Mouse (Mus musculus) kidney, embryonic 14.5 days (tissue): Measurements from ENCODE around the gene Pheta1. TPM values are rescaled to one million over a fixed set of nuclear protein-coding genes. Genes with fewer than 3 reads are reported as not detected.

Experiments
- ATAC-seq: fragments of 200-750 bp; cut with Nextera tagmentation; 2 replicates; pipeline ENCODE4 v1.8.0; 2017; ENCODE audit warnings: moderate number of reproducible peaks, mild to moderate bottlenecking, moderate TSS enrichment, moderate library complexity; ENCODE audit not compliant: low FRiP score, low TSS enrichment
- H3K27ac ChIP-seq: fragments of 300-500 bp; sonication (generic); 2 replicates; pipeline ENCODE4 v1.5.1; 2014; ENCODE audit warnings: low read depth, mild to moderate bottlenecking, low read length, moderate library complexity, mixed read lengths
- H3K27me3 ChIP-seq: fragments of 300-500 bp; sonication (generic); 2 replicates; pipeline ENCODE4 v1.6.1; 2014; ENCODE audit warnings: mild to moderate bottlenecking, low read length; ENCODE audit not compliant: control insufficient read depth, insufficient read depth
- H3K36me3 ChIP-seq: fragments of 300-500 bp; sonication (generic); 2 replicates; pipeline ENCODE4 v1.6.1; 2014; ENCODE audit warnings: low read length, mixed read lengths; ENCODE audit not compliant: control insufficient read depth, insufficient read depth
- H3K4me1 ChIP-seq: fragments of 300-500 bp; sonication (generic); 2 replicates; pipeline ENCODE4 v1.6.1; 2014; ENCODE audit warnings: low read length, mixed read lengths; ENCODE audit not compliant: control insufficient read depth, insufficient read depth
- H3K4me2 ChIP-seq: fragments of 300-500 bp; sonication (generic); replicated peaks from 2 replicates; pipeline ENCODE4 v1.6.1; 2014; ENCODE audit warnings: low read depth, mild to moderate bottlenecking, low read length
- H3K4me3 ChIP-seq: fragments of 300-500 bp; sonication (generic); 2 replicates; pipeline ENCODE4 v1.5.1; 2014; ENCODE audit warnings: mild to moderate bottlenecking, low read length
- H3K9ac ChIP-seq: fragments of 300-500 bp; sonication (generic); 2 replicates; pipeline ENCODE4 v1.6.1; 2014; ENCODE audit warnings: low read depth, mild to moderate bottlenecking, low read length, moderate library complexity
- H3K9me3 ChIP-seq: fragments of 300-500 bp; sonication (generic); 2 replicates; pipeline ENCODE4 v1.6.1; 2016; ENCODE audit warnings: low read length; ENCODE audit not compliant: control insufficient read depth
- whole genome bisulfite sequencing: fragments of 180-500 bp; shearing (Covaris S2); extraction: QIAGEN DNeasy Blood & Tissue Kit; methylation state at CpG from one replicate; pipeline ENCODE4 v1.1.7; 2014; 5-methylcytosine and 5-hydroxymethylcytosine counted together
- polyA plus RNA-seq: library from polyadenylated mRNA; unstranded; fragments of >200 nt; fragmentation: Nextera tagmentation; extraction: Ambion mirVana; gene quantifications from 2 replicates; pipeline ENCODE4 v1.2.1, GENCODE M21; 2014

Gene Pheta1
- polyA plus RNA-seq, 1 experiment from 2014 or later = 22.6 TPM

DNA sequence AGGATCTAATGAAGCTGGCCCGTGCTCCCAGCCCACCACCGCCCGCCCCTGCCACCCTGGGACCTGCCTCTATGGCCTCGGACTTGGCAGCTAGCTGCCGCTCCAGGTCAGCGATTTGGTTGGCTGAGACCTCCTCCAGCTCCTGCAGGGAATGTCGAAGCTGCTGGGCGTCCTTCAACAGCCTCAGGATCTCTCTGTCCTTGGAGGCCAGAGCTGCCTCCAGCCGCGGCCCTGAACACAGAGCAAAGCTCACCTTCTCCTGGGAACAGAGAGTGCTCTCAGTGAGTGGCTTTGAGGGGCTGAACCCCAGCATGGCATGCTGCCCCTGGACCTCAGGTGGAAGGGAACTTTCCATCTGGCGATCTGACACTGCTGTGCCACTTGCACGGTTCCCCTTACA, 28.1 kb downstream of the Pheta1 start:
- no peaks in the 10 kb centered on the region for H3K4me1 ChIP-seq
- no peaks in the 10 kb centered on the region for H3K9me3 ChIP-seq
- H3K36me3 ChIP-seq = peaks cover 17% of the 10 kb centered on the region; the same call in 1 of the 2 replicates
- ATAC-seq = no peak
- H3K4me2 ChIP-seq = no peak overlapping the region
- H3K27me3 ChIP-seq = no peaks in the 10 kb centered on the region
- H3K4me3 ChIP-seq = no peak overlapping the region
- H3K27ac ChIP-seq = no peak overlapping the region
- 84% methylated on average over 12 of the region's 12 CpGs for WGBS
- no peak overlapping the region for H3K9ac ChIP-seq

DNA sequence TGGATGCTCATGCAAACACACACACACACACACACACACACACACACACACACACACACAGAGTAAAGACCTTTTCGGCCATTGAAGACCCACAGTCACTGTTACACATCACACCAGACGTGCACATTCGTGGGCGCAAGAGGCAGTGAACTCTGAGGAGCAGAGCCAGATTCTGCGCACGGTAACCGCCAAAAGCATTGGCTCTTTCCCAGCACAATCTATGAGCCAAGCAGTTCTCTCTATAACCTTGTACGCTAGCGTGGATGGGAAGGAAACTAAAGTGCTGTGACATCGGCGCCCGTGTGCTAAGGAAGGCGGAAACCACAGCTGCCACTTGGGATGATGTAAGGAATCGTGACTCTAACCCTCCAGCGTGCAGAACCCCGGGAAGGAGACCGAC, 29.9 kb downstream of the Pheta1 start:
- H3K4me3 ChIP-seq = no peak overlapping the region
- H3K27ac ChIP-seq = no peak overlapping the region
- WGBS = 91% methylated on average over 17 of the region's 17 CpGs
- H3K9ac ChIP-seq = no peak overlapping the region
- H3K4me1 ChIP-seq = no peaks in the 10 kb centered on the region
- no peaks in the 10 kb centered on the region for H3K27me3 ChIP-seq
- H3K4me2 ChIP-seq = no peak overlapping the region
- no peak for ATAC-seq
- H3K9me3 ChIP-seq = no peaks in the 10 kb centered on the region
- peaks cover 16% of the 10 kb centered on the region; the same call in 1 of the 2 replicates for H3K36me3 ChIP-seq

DNA sequence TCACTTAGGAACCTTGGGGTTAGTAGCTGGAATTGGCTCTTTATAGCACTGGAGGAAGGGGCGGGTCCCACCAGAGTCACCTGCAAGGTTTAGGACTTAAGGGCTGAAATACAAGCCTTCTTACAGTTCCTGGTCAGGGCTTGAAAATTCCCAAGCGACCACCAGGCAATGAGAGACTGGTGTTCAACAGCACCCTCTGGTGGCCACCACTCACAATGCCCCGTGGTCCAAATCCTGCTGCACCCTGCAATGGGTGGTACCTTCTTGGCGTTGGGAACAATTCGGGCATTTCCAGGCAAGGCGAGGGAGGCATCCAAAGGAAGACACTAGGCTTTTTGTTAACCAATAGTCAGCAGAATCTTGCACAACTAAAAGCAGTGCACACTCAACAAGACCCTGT, 30.4 kb downstream of the Pheta1 start:
- no peak overlapping the region for H3K4me3 ChIP-seq
- H3K27me3 ChIP-seq = no peaks in the 10 kb centered on the region
- H3K4me1 ChIP-seq = no peaks in the 10 kb centered on the region
- H3K27ac ChIP-seq = no peak overlapping the region
- H3K36me3 ChIP-seq = peaks cover 13% of the 10 kb centered on the region; the same call in 1 of the 2 replicates
- H3K9me3 ChIP-seq = no peaks in the 10 kb centered on the region
- 68% methylated on average over 6 of the region's 6 CpGs for WGBS
- no peak overlapping the region for H3K9ac ChIP-seq
- H3K4me2 ChIP-seq = no peak overlapping the region
- no peak for ATAC-seq

DNA sequence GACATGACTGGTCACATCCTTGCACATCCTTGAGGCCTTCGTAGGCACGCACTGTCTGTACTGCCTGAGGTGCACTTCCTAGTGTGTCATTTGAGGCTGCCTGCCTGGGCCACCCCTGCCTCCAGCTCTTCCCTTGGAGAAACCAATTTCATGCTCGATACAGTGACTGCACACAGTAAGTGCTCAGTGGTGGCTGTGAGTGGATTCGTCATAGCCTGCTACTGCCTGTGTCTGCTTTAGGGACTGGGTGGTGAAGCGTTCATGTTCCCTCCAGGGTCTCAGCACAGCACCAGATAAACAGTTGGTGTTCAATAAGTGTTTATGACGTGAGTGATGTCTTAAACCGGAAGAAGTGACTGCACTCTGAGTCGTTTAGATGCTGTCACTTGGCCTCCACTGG, 34.6 kb downstream of the Pheta1 start:
- WGBS = 69% methylated on average over 8 of the region's 8 CpGs
- H3K27me3 ChIP-seq = no peaks in the 10 kb centered on the region
- no peaks in the 10 kb centered on the region for H3K36me3 ChIP-seq
- H3K4me2 ChIP-seq = no peak overlapping the region
- no peak for ATAC-seq
- H3K27ac ChIP-seq = no peak overlapping the region
- H3K4me1 ChIP-seq = no peaks in the 10 kb centered on the region
- H3K9ac ChIP-seq = no peak overlapping the region
- H3K4me3 ChIP-seq = no peak overlapping the region
- peaks cover 5% of the 10 kb centered on the region; the same call in 1 of the 2 replicates for H3K9me3 ChIP-seq

DNA sequence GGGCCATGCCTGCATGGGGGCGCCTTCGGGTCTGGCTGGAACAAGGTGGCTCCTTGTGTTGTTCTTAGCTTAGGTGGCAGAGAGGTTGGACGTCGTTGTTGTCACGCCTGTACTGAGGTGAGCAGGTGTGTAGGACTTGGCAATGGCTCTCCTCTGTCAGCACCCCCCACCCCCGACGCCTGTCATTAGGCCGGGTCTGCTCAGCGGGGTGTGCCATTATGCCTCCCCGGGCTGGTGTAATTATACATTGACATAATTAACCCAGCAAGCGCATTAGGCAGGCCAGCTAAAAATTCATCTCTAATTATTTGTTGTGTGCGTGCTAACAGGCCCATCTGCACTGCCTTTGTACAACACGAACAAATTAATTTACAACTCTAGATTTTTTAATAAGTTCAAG, 40.6 kb downstream of the Pheta1 start:
- no peak for ATAC-seq
- H3K27ac ChIP-seq = no peak overlapping the region
- 31% methylated on average over 13 of the region's 13 CpGs for WGBS

DNA sequence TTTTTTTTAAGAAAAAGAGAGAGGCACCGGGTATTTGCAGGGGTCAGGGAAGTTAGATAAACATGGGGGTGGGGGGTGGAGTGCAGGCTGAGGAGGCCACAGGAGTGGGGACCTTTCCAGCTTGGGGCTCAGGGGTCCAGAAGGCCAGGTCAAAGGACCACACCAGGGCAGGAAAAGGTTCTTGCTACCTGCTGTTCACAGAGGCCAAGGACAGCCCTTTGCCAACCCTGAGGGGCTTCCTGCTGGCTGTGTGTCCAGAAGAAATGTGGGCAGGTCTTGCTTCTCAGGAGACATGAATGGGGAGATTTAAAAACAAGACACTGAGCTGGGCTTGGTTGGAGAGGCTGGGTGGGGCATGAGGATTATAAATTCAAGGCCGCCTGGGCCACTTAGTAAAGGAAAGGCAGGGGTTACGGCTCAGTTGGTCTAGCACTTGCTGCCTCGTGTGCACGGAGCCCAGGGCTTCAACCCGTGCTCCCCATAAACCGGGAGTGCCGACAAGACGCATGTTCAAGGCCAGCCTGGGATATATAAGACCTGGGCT, 41.1 kb downstream of the Pheta1 start:
- no peak for ATAC-seq
- no peak overlapping the region for H3K27ac ChIP-seq
- no peak overlapping the region for H3K4me2 ChIP-seq
- WGBS = 23% methylated on average over 9 of the region's 9 CpGs
- H3K36me3 ChIP-seq = no peaks in the 10 kb centered on the region
- no peaks in the 10 kb centered on the region for H3K27me3 ChIP-seq
- H3K9ac ChIP-seq = no peak overlapping the region
- H3K4me1 ChIP-seq = peaks cover 5% of the 10 kb centered on the region; the same call in 1 of the 2 replicates
- H3K4me3 ChIP-seq = no peak overlapping the region
- H3K9me3 ChIP-seq = peaks cover 5% of the 10 kb centered on the region; the same call in 1 of the 2 replicates

More for the DNA sequence above, 40.6 kb downstream of the Pheta1 start:
- Histone ChIP-seq H3K4me2 (no peak overlapping the region), H3K9me3 (peaks cover 5% of the 10 kb centered on the region; the same call in 1 of the 2 replicates), H3K9ac (no peak overlapping the region), H3K27me3 (no peaks in the 10 kb centered on the region), H3K36me3 (no peaks in the 10 kb centered on the region), H3K4me1 (peaks cover 5% of the 10 kb centered on the region; the same call in 1 of the 2 replicates), H3K4me3 (no peak overlapping the region)

DNA sequence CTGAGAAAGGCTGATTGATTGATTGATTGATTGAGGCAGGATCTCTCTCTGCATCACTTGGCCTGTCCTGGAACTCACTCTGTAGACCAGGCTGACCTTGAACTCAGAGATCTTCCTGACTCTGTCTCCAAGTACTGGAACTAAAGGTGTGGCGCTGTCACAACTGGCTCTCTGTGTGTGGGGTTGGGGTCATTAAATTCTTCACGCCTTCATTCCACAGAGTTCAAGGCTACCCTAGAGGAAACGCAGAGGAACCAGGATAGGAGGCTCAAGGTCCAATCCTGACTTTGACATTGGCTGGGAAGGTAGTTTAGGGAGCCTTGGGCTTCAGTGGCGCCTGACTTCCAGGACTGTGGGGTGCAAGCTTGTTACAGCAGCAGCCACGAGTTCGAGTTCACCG, 42.1 kb downstream of the Pheta1 start:
- no peaks in the 10 kb centered on the region for H3K36me3 ChIP-seq
- no peak for ATAC-seq
- peaks cover 13% of the 10 kb centered on the region for H3K4me1 ChIP-seq
- H3K27ac ChIP-seq = no peak overlapping the region
- peaks cover 5% of the 10 kb centered on the region; the same call in 1 of the 2 replicates for H3K9me3 ChIP-seq
- no peaks in the 10 kb centered on the region for H3K27me3 ChIP-seq
- H3K9ac ChIP-seq = no peak overlapping the region
- H3K4me3 ChIP-seq = no peak overlapping the region
- no peak overlapping the region for H3K4me2 ChIP-seq
- 89% methylated on average over 7 of the region's 7 CpGs for WGBS

DNA sequence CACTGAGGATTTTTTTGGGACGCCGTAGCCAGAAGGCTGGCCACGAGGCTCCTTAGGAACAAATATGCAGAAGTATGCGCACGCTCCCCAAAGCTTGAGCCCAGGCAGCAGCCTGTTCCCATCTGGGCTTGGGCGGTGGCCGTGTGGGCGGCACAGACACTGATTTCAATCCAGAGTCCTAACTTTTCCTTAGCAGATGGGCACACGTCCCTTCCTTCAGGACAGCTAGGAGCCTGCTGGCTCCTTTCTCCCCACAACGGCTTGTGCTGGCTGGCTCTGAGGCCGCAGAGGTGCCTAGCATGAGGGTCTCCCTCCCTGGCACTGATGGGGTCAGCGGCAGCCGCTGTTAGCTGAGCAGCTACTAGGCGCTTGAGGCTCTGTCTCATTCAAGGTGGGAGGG, 43.5 kb downstream of the Pheta1 start:
- H3K4me2 ChIP-seq = no peak overlapping the region
- H3K4me3 ChIP-seq = no peak overlapping the region
- no peak overlapping the region for H3K27ac ChIP-seq
- H3K9ac ChIP-seq = no peak overlapping the region
- 87% methylated on average over 14 of the region's 14 CpGs for WGBS
- ATAC-seq = no peak
- H3K9me3 ChIP-seq = peaks cover 5% of the 10 kb centered on the region; the same call in 1 of the 2 replicates
- H3K36me3 ChIP-seq = no peaks in the 10 kb centered on the region
- no peaks in the 10 kb centered on the region for H3K27me3 ChIP-seq
- peaks cover 13% of the 10 kb centered on the region for H3K4me1 ChIP-seq

DNA sequence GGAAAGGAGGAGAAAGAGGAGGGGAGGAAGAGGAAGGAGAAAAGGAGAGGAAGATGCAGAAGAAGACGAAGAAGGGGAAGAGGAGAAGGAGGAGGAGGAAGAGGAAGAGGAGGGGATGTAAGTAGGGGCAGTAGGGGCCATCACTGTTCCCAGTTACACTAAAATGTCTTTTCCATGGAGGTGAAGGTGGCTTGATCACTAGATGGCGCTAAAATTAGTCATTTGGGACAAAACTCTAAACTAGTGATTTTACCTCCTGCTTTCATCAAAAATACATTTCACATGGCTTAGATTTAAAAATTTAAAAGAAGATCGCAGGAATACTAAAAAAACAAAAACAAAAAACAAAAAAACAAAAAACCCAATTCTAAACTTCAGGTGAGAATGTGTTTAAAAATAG, 44.8 kb downstream of the Pheta1 start:
- no peak for ATAC-seq
- H3K4me2 ChIP-seq = no peak overlapping the region
- H3K9me3 ChIP-seq = no peaks in the 10 kb centered on the region
- H3K27me3 ChIP-seq = no peaks in the 10 kb centered on the region
- no peak overlapping the region for H3K9ac ChIP-seq
- peaks cover 13% of the 10 kb centered on the region for H3K4me1 ChIP-seq
- no peak overlapping the region for H3K27ac ChIP-seq
- H3K36me3 ChIP-seq = no peaks in the 10 kb centered on the region
- no peak overlapping the region for H3K4me3 ChIP-seq
- 42% methylated on average over 3 of the region's 3 CpGs for WGBS
